Mouse (Mus musculus): ENCODE results near the gene Slc35f5.

GRCm38 (mm10) chr1:125516910-125517659 lies 43.3 kb upstream of the Slc35f5 start:
- TF ChIP-seq POLR2A (IDR thresholded peaks at IDR 0.05; ENCODE audit: low read depth, low read length), result no peak
- TF ChIP-seq CTCF (IDR thresholded peaks at IDR 0.05; ENCODE audit: borderline replicate concordance, insufficient read depth, low read length), result no peak

Measured in embryonic fibroblast, embryonic 13.5 days (primary cell).